Mouse (Mus musculus) kidney, embryonic 16.5 days (tissue): Measurements from ENCODE around the gene Clic3. TPM values are rescaled to one million over a fixed set of nuclear protein-coding genes. Genes with fewer than 3 reads are reported as not detected.
A peak's percentile ranks its signal among the peaks of the same experiment; 100 is the strongest.

Source experiments
- ATAC-seq: fragments of 200-750 bp; cut with Nextera tagmentation; 2 replicates; pipeline ENCODE4 v1.8.0; 2017; ENCODE audit warnings: moderate TSS enrichment; ENCODE audit not compliant: low FRiP score, low TSS enrichment
- H3K27ac ChIP-seq: fragments of 300-500 bp; sonication (generic); 2 replicates; pipeline ENCODE4 v1.5.1; 2014; ENCODE audit warnings: low read length
- H3K27me3 ChIP-seq: fragments of 300-500 bp; sonication (generic); 2 replicates; pipeline ENCODE4 v1.6.1; 2014; ENCODE audit warnings: low read length, control low read depth, mixed read lengths; ENCODE audit not compliant: insufficient read depth
- H3K36me3 ChIP-seq: fragments of 300-500 bp; sonication (generic); 2 replicates; pipeline ENCODE4 v1.6.1; 2014; ENCODE audit warnings: low read length, control low read depth, mixed read lengths; ENCODE audit not compliant: insufficient read depth
- H3K4me1 ChIP-seq: fragments of 300-500 bp; sonication (generic); 2 replicates; pipeline ENCODE4 v1.6.1; 2014; ENCODE audit warnings: low read length, control low read depth, mixed read lengths; ENCODE audit not compliant: insufficient read depth
- H3K4me2 ChIP-seq: fragments of 300-500 bp; sonication (generic); replicated peaks from 2 replicates; pipeline ENCODE4 v1.6.1; 2014; ENCODE audit warnings: low read depth, low read length
- H3K4me3 ChIP-seq: fragments of 300-500 bp; sonication (generic); 2 replicates; pipeline ENCODE4 v1.5.1; 2014; ENCODE audit warnings: mild to moderate bottlenecking, low read length
- H3K9ac ChIP-seq: fragments of 300-500 bp; sonication (generic); replicated peaks from 2 replicates; pipeline ENCODE4 v1.6.1; 2014; ENCODE audit warnings: low read length
- H3K9me3 ChIP-seq: fragments of 300-500 bp; sonication (generic); 2 replicates; pipeline ENCODE4 v1.6.1; 2016; ENCODE audit warnings: low read length, control low read depth
- WGBS: fragments of 180-500 bp; shearing (Covaris S2); extraction: QIAGEN DNeasy Blood & Tissue Kit; methylation state at CpG from one replicate; pipeline ENCODE4 v1.1.7; 2014; 5-methylcytosine and 5-hydroxymethylcytosine counted together
- polyA plus RNA-seq: library from polyadenylated mRNA; unstranded; fragments of >200 nt; fragmentation: Nextera tagmentation; extraction: Ambion mirVana; gene quantifications from 2 replicates; pipeline ENCODE4 v1.2.1, GENCODE M21; 2015

Gene Clic3
- polyA plus RNA-seq, 1 experiment from 2014 or later, result 8.5 TPM

DNA sequence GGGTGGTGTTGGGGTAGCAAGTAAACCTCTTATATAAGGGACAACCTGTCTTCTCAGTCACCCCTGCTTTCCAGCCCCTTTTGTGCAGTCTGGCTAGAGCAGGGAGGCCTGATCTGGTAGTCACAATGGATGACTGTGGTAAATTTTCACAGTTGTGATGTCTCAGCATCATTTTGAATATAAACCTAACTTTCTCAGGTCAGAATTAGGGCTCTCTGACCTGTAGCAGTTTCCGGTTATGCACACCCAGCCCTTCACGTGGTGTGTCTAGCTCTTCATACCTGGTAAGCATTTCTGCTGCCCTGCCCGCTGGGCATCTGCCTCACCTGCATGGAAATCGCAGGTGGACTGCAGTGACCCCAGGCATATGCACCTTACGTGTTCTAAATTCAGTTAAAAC is 29.4 kb upstream of the Clic3 start:
- peaks cover 32% of the 10 kb centered on the region for H3K4me1 ChIP-seq
- no peaks in the 10 kb centered on the region for H3K36me3 ChIP-seq
- H3K27me3 ChIP-seq, result peaks cover 16% of the 10 kb centered on the region; the same call in 1 of the 2 replicates
- H3K27ac ChIP-seq, result no peak overlapping the region
- no peak overlapping the region for H3K4me3 ChIP-seq
- ATAC-seq, result no peak
- 89% methylated on average over 5 of the region's 5 CpGs for WGBS
- H3K4me2 ChIP-seq, result no peak overlapping the region
- no peak overlapping the region for H3K9ac ChIP-seq
- no peaks in the 10 kb centered on the region for H3K9me3 ChIP-seq

DNA sequence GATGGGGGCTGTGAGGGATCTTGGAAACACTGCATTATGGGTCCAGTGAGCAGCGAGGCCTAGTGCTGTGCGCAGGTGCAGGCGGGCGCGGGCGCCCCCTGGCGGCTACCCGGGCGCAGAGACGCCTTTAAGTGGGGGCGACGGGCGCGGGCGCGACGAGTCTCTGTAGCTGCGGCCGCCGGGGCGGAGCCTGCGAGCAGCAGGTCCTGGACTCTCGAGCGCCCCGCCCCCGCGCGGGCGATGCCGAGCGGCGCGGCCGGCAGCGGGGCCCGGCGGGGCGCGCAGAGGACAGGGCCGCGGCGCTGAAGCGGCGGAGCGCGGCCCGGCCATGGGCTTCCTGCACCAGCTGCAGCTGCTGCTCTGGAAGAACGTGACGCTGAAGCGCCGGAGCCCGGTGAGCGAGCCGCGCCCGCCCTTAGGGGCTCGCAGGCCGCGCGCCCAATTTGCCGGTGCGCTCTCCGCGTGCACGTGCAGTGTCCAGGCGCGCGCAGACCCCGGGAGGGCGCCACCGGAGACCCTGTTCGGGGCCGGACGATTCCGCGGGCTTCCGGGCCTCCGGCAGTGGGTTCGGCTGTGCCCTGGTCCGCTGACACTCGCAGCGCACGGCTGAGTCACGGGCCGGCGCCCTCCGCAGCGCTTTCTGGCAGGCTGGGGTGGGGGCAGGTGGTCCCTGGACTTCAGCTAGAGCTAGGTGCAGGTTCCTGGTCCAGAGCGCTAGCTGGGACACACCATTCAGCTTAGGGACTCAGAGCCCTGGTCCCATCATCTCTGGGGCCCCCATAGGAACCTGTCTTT is 28.0 kb upstream of the Clic3 start, which contains the start of gene Abca2:
Gene Abca2 (plus strand): TSS at position 262 of the 795 bp plus-strand sequence.
- H3K27ac ChIP-seq, result peak within 1 kb of the TSS; percentile 66
- peak within 1 kb of the TSS; percentile 87 for H3K9ac ChIP-seq
- peak within 1 kb of the TSS; percentile 74 for H3K4me3 ChIP-seq
- H3K27me3 ChIP-seq, result peaks cover 16% of the 10 kb centered on the region; the same call in 1 of the 2 replicates
- H3K4me2 ChIP-seq, result peak within 1 kb of the TSS; percentile 90
- WGBS, result under 1% methylated on average over 81 of the region's 89 CpGs
- H3K4me1 ChIP-seq, result peaks cover 32% of the 10 kb centered on the region
- H3K9me3 ChIP-seq, result no peaks in the 10 kb centered on the region
- no peaks in the 10 kb centered on the region for H3K36me3 ChIP-seq
- ATAC-seq, result peak; percentile 82

GRCm38 (mm10) chr2:25429435-25430180 is 27.0 kb upstream of the Clic3 start:
- Histone ChIP-seq H3K27ac (no peak overlapping the region), H3K4me2 (peak overlapping the region; percentile 90), H3K4me1 (peaks cover 32% of the 10 kb centered on the region), H3K9me3 (no peaks in the 10 kb centered on the region), H3K36me3 (no peaks in the 10 kb centered on the region), H3K9ac (peak overlapping the region; percentile 87), H3K4me3 (peak overlapping the region; percentile 74), H3K27me3 (peaks cover 14% of the 10 kb centered on the region; the same call in 1 of the 2 replicates)
- no peak for ATAC-seq
- 68% methylated on average over 5 of the region's 5 CpGs for WGBS

GRCm38 (mm10) chr2:25430395-25431233 is 26.0 kb upstream of the Clic3 start:
- ATAC-seq, result peak; percentile 72
- 45% methylated on average over 17 of the region's 17 CpGs for WGBS
- peaks cover 32% of the 10 kb centered on the region for H3K4me1 ChIP-seq
- H3K9ac ChIP-seq, result peak overlapping the region; percentile 29
- peak overlapping the region; percentile 17 for H3K4me2 ChIP-seq
- peaks cover 6% of the 10 kb centered on the region; the same call in 1 of the 2 replicates for H3K27me3 ChIP-seq
- H3K9me3 ChIP-seq, result no peaks in the 10 kb centered on the region
- H3K4me3 ChIP-seq, result no peak overlapping the region
- peak overlapping the region; percentile 45; the same call in 1 of the 2 replicates for H3K27ac ChIP-seq
- H3K36me3 ChIP-seq, result no peaks in the 10 kb centered on the region

- H3K36me3 ChIP-seq, result no peaks in the 10 kb centered on the region
- no peak for ATAC-seq
- H3K4me1 ChIP-seq, result peaks cover 32% of the 10 kb centered on the region
- no peak overlapping the region for H3K4me3 ChIP-seq
- 0 out of 2 replicates have a peak, but pooled peaks cover 5% of the 10 kb centered on the region for H3K27me3 ChIP-seq
- 65% methylated on average over 6 of the region's 6 CpGs for WGBS
- H3K27ac ChIP-seq, result peak overlapping the region; percentile 45; the same call in 1 of the 2 replicates
- no peak overlapping the region; the same call in 1 of the 2 replicates for H3K9ac ChIP-seq
- H3K9me3 ChIP-seq, result no peaks in the 10 kb centered on the region
- H3K4me2 ChIP-seq, result peak overlapping the region; percentile 17
Measured at GRCm38 (mm10) chr2:25431308-25431855, 25.3 kb upstream of the Clic3 start.

DNA sequence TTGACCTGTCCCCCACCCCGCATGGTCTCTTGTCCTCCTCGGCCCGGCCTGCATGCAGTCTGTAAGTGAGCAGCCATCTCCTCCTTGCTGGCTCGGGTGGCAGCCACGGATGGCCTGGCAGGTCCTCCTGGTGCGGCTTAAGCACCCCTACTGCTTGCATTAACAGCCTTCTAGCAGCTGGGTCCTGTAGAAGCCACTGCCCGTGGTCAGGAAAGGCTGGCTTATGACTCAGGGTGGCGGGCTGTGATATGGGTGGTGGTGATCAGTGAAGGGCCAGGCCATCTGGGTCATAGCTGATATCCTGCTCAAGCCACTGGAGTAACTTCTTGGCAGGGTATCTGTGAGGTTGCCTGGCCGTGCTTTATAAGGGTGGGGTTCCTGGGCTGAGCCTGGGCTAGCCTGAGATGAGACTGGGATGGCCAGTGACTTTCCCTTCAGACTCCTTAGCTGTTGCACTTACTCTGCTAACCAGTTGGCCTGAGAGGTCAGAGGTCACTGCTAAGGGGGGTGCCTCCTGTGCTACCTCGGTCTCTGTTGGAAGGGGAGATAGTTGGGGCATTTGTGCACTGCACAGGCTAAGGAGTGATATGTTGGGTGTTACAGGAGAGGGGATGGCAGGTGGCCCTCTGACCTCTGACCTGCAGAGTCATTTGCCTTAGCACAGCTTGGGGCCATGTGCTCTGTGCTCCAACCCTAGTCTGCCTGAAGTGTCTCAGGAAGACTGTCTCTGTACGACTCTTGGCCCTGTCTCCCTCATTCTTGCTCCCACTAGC is 24.1 kb upstream of the Clic3 start:
- H3K36me3 ChIP-seq, result no peaks in the 10 kb centered on the region
- H3K27me3 ChIP-seq, result 0 out of 2 replicates have a peak, but pooled peaks cover 5% of the 10 kb centered on the region
- no peak overlapping the region for H3K27ac ChIP-seq
- no peak overlapping the region for H3K4me3 ChIP-seq
- no peak overlapping the region for H3K4me2 ChIP-seq
- H3K9ac ChIP-seq, result no peak overlapping the region
- 73% methylated on average over 11 of the region's 11 CpGs for WGBS
- ATAC-seq, result no peak
- H3K9me3 ChIP-seq, result no peaks in the 10 kb centered on the region
- H3K4me1 ChIP-seq, result peaks cover 32% of the 10 kb centered on the region

DNA sequence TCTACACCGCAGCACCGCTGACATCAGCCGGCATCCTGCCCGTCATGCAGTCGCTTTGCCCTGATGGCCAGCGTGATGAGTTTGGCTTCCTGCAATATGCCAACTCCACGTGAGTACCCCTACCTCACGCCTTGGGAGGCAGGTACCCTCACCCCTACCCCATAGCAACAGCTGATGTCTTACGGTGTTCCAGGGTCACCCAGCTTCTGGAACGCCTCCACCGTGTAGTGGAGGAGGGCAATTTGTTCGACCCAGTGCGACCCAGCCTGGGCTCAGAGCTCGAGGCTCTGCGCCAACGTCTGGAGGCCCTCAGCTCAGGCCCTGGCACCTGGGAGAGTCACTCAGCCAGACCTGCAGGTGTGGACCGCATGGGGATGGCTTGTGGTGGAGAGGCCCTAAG is 23.5 kb upstream of the Clic3 start:
- ATAC-seq, result no peak
- Histone ChIP-seq H3K4me2 (no peak overlapping the region), H3K27me3 (0 out of 2 replicates have a peak, but pooled peaks cover 5% of the 10 kb centered on the region), H3K4me3 (no peak overlapping the region), H3K4me1 (peaks cover 30% of the 10 kb centered on the region), H3K9ac (no peak overlapping the region), H3K27ac (no peak overlapping the region), H3K9me3 (no peaks in the 10 kb centered on the region), H3K36me3 (no peaks in the 10 kb centered on the region)
- 84% methylated on average over 17 of the region's 17 CpGs for WGBS

GRCm38 (mm10) chr2:25434292-25434691 is 22.3 kb upstream of the Clic3 start:
- Histone ChIP-seq H3K36me3 (peaks cover 8% of the 10 kb centered on the region; the same call in 1 of the 2 replicates), H3K4me3 (no peak overlapping the region), H3K4me1 (peaks cover 23% of the 10 kb centered on the region), H3K9ac (no peak overlapping the region), H3K27me3 (0 out of 2 replicates have a peak, but pooled peaks cover 4% of the 10 kb centered on the region), H3K4me2 (no peak overlapping the region), H3K27ac (no peak overlapping the region), H3K9me3 (no peaks in the 10 kb centered on the region)
- WGBS, result 86% methylated on average over 8 of the region's 8 CpGs
- ATAC-seq, result no peak
